ENCODE assay signal across 9 mouse cellular contexts in genomic region chr12:69497121-69497520, GRCm38 (mm10).
DNase-seq lines count a peak whose midpoint lies in the region; ATAC-seq lines count a peak whose summit lies in the region.
"Had no signal": no experiment of that assay in that cellular context is flagged by ENCODE, and none has a peak within 500 bp of the region (broad histone marks: within the 10 kb centered on the region; RNA-seq: fewer than 3 reads in every experiment).

No protein-coding gene starts in this region.

- intact Hi-C loops in gastrocnemius, postnatal 14 days (cut with DNase I; ENCODE audit: low total_unique reads): no loop called here

- H3K27me3 ChIP-seq in hindbrain, embryonic 15.5 days: peaks cover 3% of the 10 kb centered on the region; the same call in 1 of the 2 replicates
- H3K27me3 ChIP-seq in hindbrain, embryonic 10.5 days (ENCODE audit: insufficient read depth, poor library complexity, severe bottlenecking): peaks cover 7% of the 10 kb centered on the region; the same call in 1 of the 2 replicates
- no peaks in the 10 kb centered on the region for H3K27me3 ChIP-seq in midbrain, embryonic 14.5 days (ENCODE audit: control insufficient read depth, insufficient read depth, low read length)

- no peak overlapping the region for H3K4me3 ChIP-seq in hindbrain, embryonic 15.5 days
- no peak overlapping the region for H3K4me3 ChIP-seq in hindbrain, embryonic 10.5 days
- H3K4me3 ChIP-seq in midbrain, embryonic 14.5 days (replicated peaks; ENCODE audit: low read depth, low read length): no peak overlapping the region

- DNase-seq in hindbrain, embryonic 10.5 days (ENCODE audit: low spot score): no peak
- peak; percentile 82 for DNase-seq in cerebellum, adult 11-12 months
- peak; percentile 92 for DNase-seq in gastrocnemius, postnatal 14 days
- DNase-seq in layer of hippocampus, postnatal 10 days (ENCODE audit: low spot score in 2 of 2): peak; percentile 63 to 76
- peak; percentile 60 for DNase-seq in midbrain, embryonic 14.5 days
- peak; percentile 56 for DNase-seq in urinary bladder, postnatal 25 days (ENCODE audit: low spot score)
- DNase-seq in c-Kit-positive CD71-positive TER-119-positive erythroid progenitor cells, embryonic 14.5 days (ENCODE audit: low spot score): no peak

- ATAC-seq in hindbrain, embryonic 15.5 days (ENCODE audit: low FRiP score, low read depth): peak; percentile 80
- no peak for ATAC-seq in midbrain, embryonic 14.5 days (ENCODE audit: low FRiP score, low TSS enrichment)

- H3K36me3 ChIP-seq in hindbrain, embryonic 15.5 days: no peaks in the 10 kb centered on the region
- no peaks in the 10 kb centered on the region for H3K36me3 ChIP-seq in hindbrain, embryonic 10.5 days
- H3K36me3 ChIP-seq in midbrain, embryonic 14.5 days (ENCODE audit: control insufficient read depth, insufficient read depth, low read length): no peaks in the 10 kb centered on the region
- H3K36me3 ChIP-seq: G1E had no signal

- H3K27ac ChIP-seq in hindbrain, embryonic 15.5 days (replicated peaks): no peak overlapping the region
- no peak overlapping the region for H3K27ac ChIP-seq in hindbrain, embryonic 10.5 days
- H3K27ac ChIP-seq in midbrain, embryonic 14.5 days (replicated peaks; ENCODE audit: low read depth, low read length): no peak overlapping the region

- no peak overlapping the region for H3K4me2 ChIP-seq in hindbrain, embryonic 15.5 days
- no peak overlapping the region for H3K4me2 ChIP-seq in midbrain, embryonic 14.5 days (ENCODE audit: low read length)

- no peaks in the 10 kb centered on the region for H3K9me3 ChIP-seq in hindbrain, embryonic 15.5 days
- H3K9me3 ChIP-seq in hindbrain, embryonic 10.5 days: no peaks in the 10 kb centered on the region
- H3K9me3 ChIP-seq in midbrain, embryonic 14.5 days (ENCODE audit: control insufficient read depth, low read length): no peaks in the 10 kb centered on the region
- H3K9me3 ChIP-seq: G1E had no signal

- H3K4me1 ChIP-seq in hindbrain, embryonic 15.5 days (replicated peaks): peaks cover 24% of the 10 kb centered on the region
- H3K4me1 ChIP-seq in hindbrain, embryonic 10.5 days (replicated peaks): peaks cover 11% of the 10 kb centered on the region
- H3K4me1 ChIP-seq in midbrain, embryonic 14.5 days (ENCODE audit: control insufficient read depth, insufficient read depth, low read length): peaks cover 8% of the 10 kb centered on the region; the same call in 1 of the 2 replicates

- WGBS in hindbrain, embryonic 15.5 days: 61% methylated on average over 7 of the region's 7 CpGs
- WGBS in hindbrain, embryonic 10.5 days: 84% methylated on average over 7 of the region's 7 CpGs
- 71% methylated on average over 7 of the region's 7 CpGs for WGBS in midbrain, embryonic 14.5 days

- no peak overlapping the region for H3K9ac ChIP-seq in hindbrain, embryonic 15.5 days
- H3K9ac ChIP-seq in midbrain, embryonic 14.5 days (replicated peaks; ENCODE audit: low read length): no peak overlapping the region

Comparison
In these comparisons a context has a peak if more than half of its experiments do, and no peak if none do; other contexts are left out.
1. DNase-seq: peak in cerebellum, adult 11-12 months (single experiment), gastrocnemius, postnatal 14 days (single experiment), layer of hippocampus, postnatal 10 days (2 of 2), midbrain, embryonic 14.5 days (single experiment) and urinary bladder, postnatal 25 days (single experiment); none in hindbrain, embryonic 10.5 days (single experiment) and c-Kit-positive CD71-positive TER-119-positive erythroid progenitor cells, embryonic 14.5 days (single experiment).